Mouse (Mus musculus) cortical plate, adult 2 months (tissue): ENCODE data around the gene Pigv. TPM values are rescaled to one million over a fixed set of nuclear protein-coding genes. Genes with fewer than 3 reads are reported as not detected.

Experiments used
- H3K27ac ChIP-seq: fragments of 200-500 bp; 2 replicates; pipeline ENCODE4 v1.5.1; 2012; ENCODE audit warnings: low read length, control low read depth, inconsistent platforms; ENCODE audit not compliant: insufficient read depth
- H3K4me1 ChIP-seq: fragments of 200-500 bp; 2 replicates; pipeline ENCODE4 v1.6.1; 2011; ENCODE audit warnings: low read length; ENCODE audit not compliant: control insufficient read depth, insufficient read depth
- H3K4me3 ChIP-seq: fragments of 200-500 bp; 2 replicates; pipeline ENCODE4 v1.5.1; 2011; ENCODE audit warnings: mild to moderate bottlenecking, low read length, control low read depth; ENCODE audit not compliant: insufficient read depth
- CTCF ChIP-seq: fragments of 200-500 bp; IDR thresholded peaks from 2 replicates; pipeline ENCODE4 v1.5.1; 2011; ENCODE audit warnings: mild to moderate bottlenecking, control low read depth, low read length; ENCODE audit not compliant: insufficient read depth; ENCODE audit errors: extremely low read depth
- POLR2A ChIP-seq: fragments of 200-500 bp; IDR thresholded peaks from 2 replicates; pipeline ENCODE4 v1.6.1; 2011; ENCODE audit warnings: mild to moderate bottlenecking, low read length, control low read depth; ENCODE audit not compliant: insufficient read depth; ENCODE audit errors: extremely low read depth
- polyA plus RNA-seq: library from polyadenylated mRNA; depleted of rRNA; stranded (reverse); fragments of >200 nt; gene quantifications from 2 replicates; pipeline ENCODE4 v1.2.3, GENCODE M21; 2012

Pigv gene
- polyA plus RNA-seq, 1 experiment, result 6.6 TPM

DNA sequence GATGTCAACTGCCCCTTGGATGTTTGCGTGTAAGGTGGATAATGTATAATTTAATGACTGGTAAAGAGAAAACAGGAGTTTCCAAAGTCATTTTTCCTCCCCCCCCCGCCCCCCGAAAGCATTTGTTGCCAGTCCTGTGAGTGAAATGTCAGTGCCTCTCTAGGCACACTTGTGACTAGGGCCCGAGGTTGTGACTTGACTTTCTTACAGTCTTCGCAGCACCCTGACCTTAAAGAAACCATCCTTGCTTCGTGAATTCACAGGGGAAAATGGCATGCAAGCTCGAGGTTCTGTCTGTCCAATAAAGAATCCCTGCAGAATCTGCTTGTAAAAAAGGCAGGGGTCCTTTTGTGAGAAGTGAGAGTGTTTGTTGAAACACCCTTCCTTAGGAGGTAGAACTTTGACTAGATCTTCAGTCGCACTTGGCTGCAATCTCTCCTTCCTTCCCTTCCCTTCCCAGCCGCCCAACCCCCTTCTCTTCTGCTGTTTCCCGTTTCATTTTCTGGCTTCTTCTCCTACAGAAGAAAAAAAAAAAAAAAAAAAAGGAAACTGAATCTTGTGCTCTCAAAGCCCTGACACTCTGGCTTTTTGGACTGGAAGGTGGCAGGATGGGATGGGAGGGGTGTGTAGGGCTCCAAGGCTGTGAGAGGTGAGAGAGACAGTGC, 1.4 kb upstream of the Pigv start:
- H3K27ac ChIP-seq, result peak overlapping the region; percentile 72
- no peak overlapping the region for H3K4me3 ChIP-seq
- H3K4me1 ChIP-seq, result peaks cover 7% of the 10 kb centered on the region; the same call in 1 of the 2 replicates
- TF ChIP-seq POLR2A (no peak), CTCF (no peak)

DNA sequence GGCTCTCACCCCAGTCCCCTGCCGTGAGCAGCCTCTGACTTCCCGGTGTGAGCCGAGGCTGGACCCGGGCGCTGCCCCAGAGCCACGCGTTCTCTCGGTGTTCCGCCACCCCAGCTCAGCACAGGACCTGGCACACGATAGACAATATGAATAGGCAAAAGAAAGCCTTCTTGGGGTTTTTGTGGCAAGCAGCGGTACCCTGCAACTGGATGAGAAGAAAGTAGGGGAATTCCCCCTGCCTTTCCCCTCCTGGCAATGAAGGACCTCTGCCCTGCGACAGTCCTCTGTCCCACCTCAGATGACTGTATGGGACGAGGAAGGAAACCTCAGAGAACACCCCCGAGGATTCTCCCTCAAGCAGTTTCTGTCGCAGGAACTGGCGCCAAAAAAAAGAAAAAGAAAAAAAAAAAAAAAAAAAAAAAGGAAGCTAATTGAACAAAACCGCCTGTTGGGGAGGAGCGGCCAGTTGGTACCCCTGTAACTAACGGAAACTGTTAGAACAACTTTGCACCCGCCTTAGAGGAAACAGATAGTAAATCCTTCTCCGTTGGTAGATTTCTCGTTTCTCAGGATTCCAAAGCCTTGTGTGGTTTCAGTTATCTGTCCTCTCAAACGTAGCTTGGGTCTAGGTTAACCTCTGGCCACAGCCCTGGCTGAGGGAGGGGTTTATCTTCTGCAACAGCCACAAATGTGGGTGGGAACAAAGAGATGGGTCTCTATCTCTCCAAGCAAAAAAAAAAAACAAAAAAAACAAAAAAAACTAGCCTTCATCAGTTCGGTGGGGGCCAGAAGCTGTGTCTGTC, 599 bp upstream of the Pigv start:
- Histone ChIP-seq H3K27ac (peak overlapping the region; percentile 100), H3K4me3 (peak overlapping the region; percentile 73), H3K4me1 (peaks cover 7% of the 10 kb centered on the region; the same call in 1 of the 2 replicates)
- TF ChIP-seq CTCF, result no peak
- TF ChIP-seq POLR2A, result no peak

DNA sequence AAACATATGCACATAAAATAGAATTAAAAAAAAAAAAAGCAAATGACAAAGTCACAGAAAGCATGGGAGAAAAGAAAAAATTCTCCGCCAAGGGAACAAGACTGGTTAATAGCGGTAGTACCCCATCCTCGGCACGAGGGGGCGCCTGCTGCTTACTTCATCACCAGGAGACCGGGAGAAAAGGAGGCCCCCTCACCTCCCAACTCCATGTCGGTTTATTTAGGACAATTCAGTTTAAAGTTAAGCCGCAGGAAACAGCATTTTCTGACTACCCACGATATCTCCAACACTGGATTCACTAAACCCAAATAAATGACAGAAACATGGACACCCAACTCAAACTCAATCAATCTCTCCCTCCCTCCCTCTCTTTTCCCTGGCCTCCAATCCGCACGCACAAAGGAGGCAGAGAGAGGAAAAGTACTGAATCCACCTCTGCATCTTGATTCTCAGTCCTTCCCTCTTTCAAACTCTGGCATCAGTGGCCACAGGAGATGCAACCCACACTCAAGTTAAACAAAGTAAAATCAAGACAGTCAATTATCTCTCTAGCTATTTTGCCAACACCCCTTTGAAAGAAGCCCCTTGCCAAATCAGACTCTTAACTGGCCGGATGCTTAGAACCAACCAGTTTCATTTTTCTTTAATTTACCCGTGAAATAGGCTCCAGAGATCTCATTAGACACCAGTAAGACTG, 1.1 kb downstream of the Pigv start:
- Histone ChIP-seq H3K4me1 (peaks cover 7% of the 10 kb centered on the region; the same call in 1 of the 2 replicates), H3K4me3 (peak overlapping the region; percentile 73), H3K27ac (peak overlapping the region; percentile 100)
- TF ChIP-seq POLR2A, result no peak
- TF ChIP-seq CTCF, result peak; percentile 76

DNA sequence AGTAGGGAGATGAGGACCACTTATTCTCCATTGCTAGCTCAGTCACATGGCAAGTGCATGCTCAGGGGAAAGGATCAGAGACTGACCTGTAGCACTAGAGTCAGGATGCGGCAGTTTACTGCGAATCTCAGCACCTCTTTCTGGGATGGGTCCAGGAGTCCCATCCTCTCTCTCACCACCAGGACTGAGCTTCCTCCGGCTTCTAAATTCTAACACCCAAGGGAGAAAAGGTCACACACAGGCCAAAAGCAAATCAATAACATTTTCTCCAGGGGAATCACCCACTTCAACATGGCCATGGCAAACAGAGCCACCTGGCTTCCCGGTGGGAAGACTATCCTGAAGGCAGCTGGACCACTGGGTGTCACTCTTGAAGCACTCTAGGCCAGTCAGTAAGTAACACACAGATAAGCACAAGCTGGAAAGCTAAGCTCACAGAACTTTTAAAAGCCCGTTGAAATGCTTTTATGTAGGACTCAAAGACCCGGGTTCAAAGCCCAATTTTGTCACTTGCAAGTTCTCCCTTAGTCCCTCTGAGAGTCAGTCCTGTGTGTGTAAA, 2.7 kb downstream of the Pigv start:
- no peak for TF ChIP-seq POLR2A
- TF ChIP-seq CTCF, result 0 out of 2 replicates have a peak, but pooled peaks have one; percentile 22
- Histone ChIP-seq H3K4me1 (peaks cover 7% of the 10 kb centered on the region; the same call in 1 of the 2 replicates), H3K4me3 (no peak overlapping the region), H3K27ac (no peak overlapping the region)

GRCm38 (mm10) chr4:133668537-133668936, 3.9 kb downstream of the Pigv start:
- TF ChIP-seq CTCF, result no peak
- no peak for TF ChIP-seq POLR2A

DNA sequence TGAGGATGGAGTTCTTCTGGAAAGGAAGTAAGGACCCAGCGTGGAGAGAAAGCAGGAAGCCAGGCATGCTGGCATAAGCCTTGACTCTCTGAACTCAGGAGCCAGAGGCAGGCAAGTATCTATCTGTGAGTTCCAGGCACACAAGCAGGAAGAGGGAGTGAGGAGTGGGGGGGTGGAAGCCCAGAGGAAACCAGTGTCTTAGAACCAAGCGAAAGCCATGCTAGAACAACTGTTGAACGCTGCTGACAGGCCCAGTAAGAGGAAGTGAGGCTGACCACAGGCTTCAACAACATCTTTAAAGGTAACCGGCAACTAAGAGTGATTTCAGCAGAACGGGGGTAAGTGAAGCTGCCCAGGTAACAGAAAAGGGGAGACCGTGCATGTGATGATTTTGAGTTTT, 6.2 kb downstream of the Pigv start:
- H3K4me3 ChIP-seq, result no peak overlapping the region
- TF ChIP-seq POLR2A, result no peak
- no peak for TF ChIP-seq CTCF
- H3K4me1 ChIP-seq, result no peaks in the 10 kb centered on the region; the same call in 1 of the 2 replicates
- H3K27ac ChIP-seq, result no peak overlapping the region

More at GRCm38 (mm10) chr4:133668537-133668936, 3.9 kb downstream of the Pigv start:
- H3K4me3 ChIP-seq, result no peak overlapping the region
- no peak overlapping the region for H3K27ac ChIP-seq
- peaks cover 2% of the 10 kb centered on the region; the same call in 1 of the 2 replicates for H3K4me1 ChIP-seq

DNA sequence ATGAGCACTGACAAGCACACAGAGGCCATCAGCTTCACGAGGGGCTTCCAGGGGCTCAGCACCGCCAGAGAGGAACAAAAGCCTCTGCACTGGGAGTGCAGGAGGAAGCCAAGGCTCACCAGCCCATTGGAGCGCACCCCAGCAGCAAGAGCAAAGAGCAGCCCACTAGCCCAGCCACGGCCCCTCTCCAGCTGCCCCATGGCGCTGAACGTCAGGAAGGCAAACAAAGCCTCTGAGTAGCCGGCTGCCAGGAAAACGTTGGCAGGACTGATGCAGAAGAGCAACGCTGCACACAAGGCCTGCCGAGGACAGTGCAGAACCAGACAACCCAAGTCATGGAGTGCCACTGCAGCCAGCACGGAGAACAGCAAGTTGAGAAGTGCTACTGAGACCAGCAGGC, 7.3 kb downstream of the Pigv start:
- H3K4me1 ChIP-seq, result peaks cover 3% of the 10 kb centered on the region
- H3K4me3 ChIP-seq, result no peak overlapping the region
- H3K27ac ChIP-seq, result no peak overlapping the region
- TF ChIP-seq POLR2A (no peak), CTCF (no peak)

DNA sequence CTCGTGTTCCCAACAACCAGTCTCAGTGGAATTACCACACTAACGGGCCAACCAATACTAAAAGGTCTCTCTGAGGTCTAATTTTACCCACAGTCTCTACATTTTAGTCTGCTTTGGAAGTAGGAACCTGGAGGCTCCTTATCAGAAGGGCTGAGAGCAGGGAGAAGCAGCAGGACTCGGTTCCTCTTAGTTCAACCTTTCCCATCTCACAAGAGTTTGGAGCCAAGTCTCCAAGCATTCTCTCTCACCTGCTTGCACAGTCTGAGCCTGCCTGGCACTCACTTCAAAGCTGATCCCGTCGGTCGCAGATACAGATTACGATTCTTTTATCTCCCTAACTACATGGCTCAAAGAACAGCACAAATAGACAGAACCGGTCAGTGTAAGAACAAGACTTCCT, 9.5 kb downstream of the Pigv start:
- H3K4me1 ChIP-seq, result peaks cover 3% of the 10 kb centered on the region
- no peak for TF ChIP-seq CTCF
- TF ChIP-seq POLR2A, result no peak
- H3K4me3 ChIP-seq, result no peak overlapping the region
- no peak overlapping the region for H3K27ac ChIP-seq

DNA sequence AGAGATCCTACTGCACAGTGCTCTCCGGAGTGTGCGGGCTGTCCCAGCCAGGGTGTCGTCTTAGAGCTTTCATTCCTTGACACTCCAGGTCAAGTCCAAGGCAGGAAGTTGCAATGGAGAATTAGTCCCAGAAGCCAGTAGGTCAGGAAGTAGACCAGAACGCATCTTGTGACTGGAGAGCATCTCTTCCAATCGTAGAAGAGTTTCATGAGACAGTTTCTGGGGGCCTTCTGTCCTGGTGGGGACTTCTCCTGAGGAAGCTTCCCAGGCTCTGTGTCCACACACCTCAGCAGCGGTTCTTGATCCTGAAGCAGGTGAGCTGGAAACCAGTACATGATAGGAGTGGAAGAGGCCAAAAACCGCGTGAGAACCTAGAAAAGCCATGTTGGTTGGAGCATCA, 10.0 kb downstream of the Pigv start:
- no peak overlapping the region for H3K4me3 ChIP-seq
- no peak for TF ChIP-seq CTCF
- TF ChIP-seq POLR2A, result no peak
- peaks cover 3% of the 10 kb centered on the region for H3K4me1 ChIP-seq
- no peak overlapping the region for H3K27ac ChIP-seq
